In genomic region chr6:83536028-83536794, GRCm38 (mm10) we compare ENCODE assay signal across 9 mouse cellular contexts. TPM values are rescaled to one million over a fixed set of nuclear protein-coding genes. Genes with fewer than 3 reads are reported as not detected.
DNase-seq lines count a peak whose midpoint lies in the region; ATAC-seq and TF ChIP-seq lines count a peak whose summit lies in the region.
"Had no signal": no experiment of that assay in that cellular context is flagged by ENCODE, and none has a peak within 500 bp of the region (broad histone marks: within the 10 kb centered on the region; RNA-seq: fewer than 3 reads in every experiment).

TSS of gene Actg2 (minus strand) at chr6:83536265.

- no peaks in the 10 kb centered on the region for H3K27me3 ChIP-seq in lung, embryonic 15.5 days

- H3K9ac ChIP-seq in lung, embryonic 15.5 days, result no peak within 1 kb of the TSS

- peaks cover 12% of the 10 kb centered on the region; the same call in 1 of the 2 replicates for H3K4me1 ChIP-seq in lung, embryonic 15.5 days

- TF ChIP-seq CTCF in gastrocnemius, adult 2 months (IDR thresholded peaks at IDR 0.05), result no peak

- intact Hi-C loops in gastrocnemius, adult 2 months (cut with DNase I), result no loop called here

- no peaks in the 10 kb centered on the region for H3K36me3 ChIP-seq in lung, embryonic 15.5 days

- no peak within 1 kb of the TSS for H3K4me3 ChIP-seq in gastrocnemius, adult 2 months
- H3K4me3 ChIP-seq in lung, embryonic 15.5 days, result 0 out of 2 replicates have a peak within 1 kb of the TSS, but pooled peaks have one; percentile 5

- no peaks in the 10 kb centered on the region for H3K9me3 ChIP-seq in lung, embryonic 15.5 days

- peak within 1 kb of the TSS; percentile 8; the same call in 1 of the 2 replicates for H3K27ac ChIP-seq in gastrocnemius, adult 2 months
- peak within 1 kb of the TSS; percentile 73 for H3K27ac ChIP-seq in lung, embryonic 15.5 days

- no peak within 1 kb of the TSS for H3K4me2 ChIP-seq in lung, embryonic 15.5 days

- 47% methylated on average over 12 of the region's 12 CpGs for WGBS in lung, embryonic 15.5 days

- no peak for DNase-seq in gastrocnemius, adult 2 months
- DNase-seq in gastrocnemius, postnatal 10 days, result no peak
- no peak for DNase-seq in lung, postnatal 36 days
- peak; percentile 31 for DNase-seq in lung, postnatal 10 days
- no peak for DNase-seq in left cerebral cortex, adult 18-20 months (ENCODE audit: low spot score in 2 of 2)
- DNase-seq in kidney, postnatal 4 days, result no peak
- DNase-seq: cerebellum, adult 2 months had no signal

- ATAC-seq in lung, embryonic 15.5 days (ENCODE audit: borderline replicate concordance, extremely low read depth, low FRiP score, low TSS enrichment), result peak; percentile 71; the same call in 1 of the 2 replicates
- 0 out of 2 replicates have a peak, but pooled peaks have one; percentile 3 for ATAC-seq in granulocyte monocyte progenitor cell, adult 5-6 weeks (replicated peaks; ENCODE audit: poor library complexity, severe bottlenecking)

RNA-seq across cellular contexts. Expression of gene Actg2, which starts in this region (rescaled TPM):
- under 1 TPM; 0.31 to 0.47 TPM for total RNA-seq in gastrocnemius, adult 2 months (2021)
- total RNA-seq in gastrocnemius, postnatal 10 days (2021), result 1 to 10 TPM; 3.6 to 5.3 TPM
- 172 and 210 TPM in 2 replicates for polyA plus RNA-seq in lung, embryonic 15.5 days (2015; fragmentation: Nextera tagmentation; extraction: Ambion mirVana)
- not detected in 2 replicates for total RNA-seq in granulocyte monocyte progenitor cell, adult 5-6 weeks (2014; fragmentation: Nextera tagmentation)
- not detected in 2 replicates for total RNA-seq in granulocyte monocyte progenitor cell, adult 5-6 weeks (2017)
- under 1 TPM in 1 of 2 experiments, not detected in 1; 0.37 TPM for total RNA-seq in left cerebral cortex, adult 18-20 months (2021)

Comparison
In these comparisons a context has a peak if more than half of its experiments do, and no peak if none do; other contexts are left out.
1. Peak in ATAC-seq in granulocyte monocyte progenitor cell, adult 5-6 weeks; RNA of the gene not detected or under 1 TPM.